Mouse (Mus musculus) myocyte (in vitro differentiated cells): ENCODE data around the gene Fn1. TPM values are rescaled to one million over a fixed set of nuclear protein-coding genes. Genes with fewer than 3 reads are reported as not detected.
A peak's percentile ranks its signal among the peaks of the same experiment; 100 is the strongest.

Source experiments
- H3K27me3 ChIP-seq: one replicate; pipeline ENCODE4 v1.6.1; 2011; ENCODE audit not compliant: control insufficient read depth, insufficient read depth, insufficient read length
- H3K36me3 ChIP-seq: one replicate; pipeline ENCODE4 v1.6.1; 2011; ENCODE audit not compliant: control insufficient read depth, insufficient read depth
- H3K4me2 ChIP-seq: one replicate; pipeline ENCODE4 v1.6.1; 2011; ENCODE audit warnings: low read depth, control low read depth
- H3K4me3 ChIP-seq: one replicate; pipeline ENCODE4 v1.5.1; 2011; ENCODE audit warnings: mild to moderate bottlenecking, control low read depth, moderate library complexity
- H3K79me2 ChIP-seq: one replicate; pipeline ENCODE4 v1.6.1; 2011; ENCODE audit not compliant: control insufficient read depth, insufficient read depth
- H3ac ChIP-seq: one replicate; pipeline ENCODE4 v1.6.1; 2011; ENCODE audit not compliant: control insufficient read depth, insufficient read length
- CEBPB ChIP-seq: IDR thresholded peaks from 2 replicates; pipeline ENCODE4 v1.6.1; 2011; ENCODE audit warnings: mild to moderate bottlenecking, moderate library complexity; ENCODE audit not compliant: poor library complexity, insufficient read depth, severe bottlenecking
- E2F4 ChIP-seq: IDR thresholded peaks from one replicate; pipeline ENCODE4 v1.6.1; 2011; ENCODE audit warnings: mild to moderate bottlenecking, control low read depth, moderate library complexity; ENCODE audit not compliant: insufficient read depth
- MAX ChIP-seq: IDR thresholded peaks from one replicate; pipeline ENCODE4 v1.6.1; 2011; ENCODE audit warnings: low read depth, mild to moderate bottlenecking, control low read depth
- MYOD1 ChIP-seq, 3 experiments: IDR thresholded peaks; one replicate each; pipeline ENCODE4 v1.6.1; 2011; ENCODE audit warnings: control low read depth in 2 of 3, low read depth in 2 of 3, mild to moderate bottlenecking in 2 of 3, moderate library complexity in 1 of 3; ENCODE audit not compliant: insufficient read length in 2 of 3, control insufficient read depth in 1 of 3
- MYOG ChIP-seq, 3 experiments: IDR thresholded peaks; one replicate each; pipeline ENCODE4 v1.6.1; 2011; ENCODE audit warnings: control low read depth in 2 of 3, low read depth in 2 of 3, mild to moderate bottlenecking in 2 of 3; ENCODE audit not compliant: insufficient read length in 2 of 3, control insufficient read depth in 1 of 3, insufficient read depth in 1 of 3
- POLR2A ChIP-seq: IDR thresholded peaks from one replicate; pipeline ENCODE4 v1.6.1; 2011; ENCODE audit warnings: low read depth, mild to moderate bottlenecking, control low read depth, moderate library complexity; ENCODE audit not compliant: insufficient read length
- POLR2AphosphoS2 ChIP-seq: IDR thresholded peaks from one replicate; pipeline ENCODE4 v1.6.1; 2011; ENCODE audit warnings: low read depth, control low read depth; ENCODE audit not compliant: insufficient read length
- REST ChIP-seq: IDR thresholded peaks from one replicate; pipeline ENCODE4 v1.6.1; 2011; ENCODE audit warnings: mild to moderate bottlenecking, control low read depth, moderate library complexity; ENCODE audit not compliant: insufficient read depth, insufficient read length
- SRF ChIP-seq: IDR thresholded peaks from one replicate; pipeline ENCODE4 v1.6.1; 2011; ENCODE audit warnings: low read depth; ENCODE audit not compliant: control insufficient read depth, insufficient read length
- TCF12 ChIP-seq: IDR thresholded peaks from one replicate; pipeline ENCODE4 v1.6.1; 2011; ENCODE audit warnings: mild to moderate bottlenecking, control low read depth; ENCODE audit not compliant: poor library complexity, insufficient read depth, severe bottlenecking
- TCF3 ChIP-seq: IDR thresholded peaks from one replicate; pipeline ENCODE4 v1.6.1; 2011; ENCODE audit warnings: low read depth, control low read depth; ENCODE audit not compliant: insufficient read length
- USF1 ChIP-seq: IDR thresholded peaks from one replicate; pipeline ENCODE4 v1.6.1; 2011; ENCODE audit warnings: low read depth, mild to moderate bottlenecking, control low read depth, moderate library complexity
- polyA plus RNA-seq: library from polyadenylated mRNA; unstranded; fragments of >200 nt; fragmentation: generic; extraction: Trizol; gene quantifications from one replicate; pipeline ENCODE4 v1.2.1, GENCODE M21; 2012; ENCODE audit warnings: missing spikeins

The Fn1 gene
- polyA plus RNA-seq, 1 experiment, result 1,265 TPM

GRCm38 (mm10) chr1:71688272-71688925 lies 35.4 kb upstream of the Fn1 start:
- Histone ChIP-seq H3ac (no peak overlapping the region), H3K36me3 (no peaks in the 10 kb centered on the region), H3K79me2 (no peaks in the 10 kb centered on the region), H3K27me3 (no peaks in the 10 kb centered on the region), H3K4me3 (no peak overlapping the region), H3K4me2 (no peak overlapping the region)
- TF ChIP-seq TCF12 (no peak), E2F4 (no peak), MYOG (IDR thresholded peaks at IDR 0.05; ENCODE audit: control insufficient read depth in 1 of 3, insufficient read depth in 1 of 3, insufficient read length in 2 of 3, low read depth in 2 of 3) (no peak), TCF3 (no peak), REST (no peak), MYOD1 (IDR thresholded peaks at IDR 0.05; ENCODE audit: control insufficient read depth in 1 of 3, insufficient read length in 2 of 3, low read depth in 2 of 3) (no peak), CEBPB (no peak), MAX (no peak), POLR2AphosphoS2 (no peak), SRF (no peak), USF1 (no peak), POLR2A (no peak)

- Histone ChIP-seq H3K36me3 (no peaks in the 10 kb centered on the region), H3K4me3 (no peak overlapping the region), H3K27me3 (no peaks in the 10 kb centered on the region), H3K4me2 (no peak overlapping the region), H3ac (no peak overlapping the region), H3K79me2 (no peaks in the 10 kb centered on the region)
- TF ChIP-seq TCF3, result no peak
- TF ChIP-seq MYOD1 (IDR thresholded peaks at IDR 0.05; ENCODE audit: control insufficient read depth in 1 of 3, insufficient read length in 2 of 3, low read depth in 2 of 3), result no peak
- no peak for TF ChIP-seq POLR2A
- no peak for TF ChIP-seq CEBPB
- TF ChIP-seq MAX, result no peak
- TF ChIP-seq TCF12, result no peak
- TF ChIP-seq USF1, result no peak
- TF ChIP-seq MYOG (IDR thresholded peaks at IDR 0.05; ENCODE audit: control insufficient read depth in 1 of 3, insufficient read depth in 1 of 3, insufficient read length in 2 of 3, low read depth in 2 of 3), result no peak
- TF ChIP-seq REST, result no peak
- TF ChIP-seq POLR2AphosphoS2, result no peak
- no peak for TF ChIP-seq E2F4
- no peak for TF ChIP-seq SRF
Measured at GRCm38 (mm10) chr1:71686791-71687190, 33.8 kb upstream of the Fn1 start.

- peak overlapping the region; percentile 25 for H3K4me2 ChIP-seq
- no peaks in the 10 kb centered on the region for H3K36me3 ChIP-seq
- H3K27me3 ChIP-seq, result no peaks in the 10 kb centered on the region
- no peaks in the 10 kb centered on the region for H3K79me2 ChIP-seq
- H3K4me3 ChIP-seq, result no peak overlapping the region
- no peak for TF ChIP-seq POLR2A
- TF ChIP-seq TCF3, result no peak
- no peak for TF ChIP-seq MYOD1 (IDR thresholded peaks at IDR 0.05; ENCODE audit: control insufficient read depth in 1 of 3, insufficient read length in 2 of 3, low read depth in 2 of 3)
- no peak for TF ChIP-seq SRF
- no peak for TF ChIP-seq MYOG (IDR thresholded peaks at IDR 0.05; ENCODE audit: control insufficient read depth in 1 of 3, insufficient read depth in 1 of 3, insufficient read length in 2 of 3, low read depth in 2 of 3)
- TF ChIP-seq E2F4, result no peak
- no peak for TF ChIP-seq MAX
- TF ChIP-seq POLR2AphosphoS2, result no peak
- TF ChIP-seq TCF12, result no peak
- no peak for TF ChIP-seq USF1
- no peak for TF ChIP-seq CEBPB
- no peak for TF ChIP-seq REST
- H3ac ChIP-seq, result no peak overlapping the region
Measured at GRCm38 (mm10) chr1:71683736-71684135, 30.7 kb upstream of the Fn1 start.

- TF ChIP-seq USF1, result no peak
- TF ChIP-seq SRF, result no peak
- TF ChIP-seq MAX, result no peak
- no peak for TF ChIP-seq POLR2A
- TF ChIP-seq MYOG (IDR thresholded peaks at IDR 0.05; ENCODE audit: control insufficient read depth in 1 of 3, insufficient read depth in 1 of 3, insufficient read length in 2 of 3, low read depth in 2 of 3), result no peak
- no peak for TF ChIP-seq E2F4
- no peak for TF ChIP-seq POLR2AphosphoS2
- no peak for TF ChIP-seq MYOD1 (IDR thresholded peaks at IDR 0.05; ENCODE audit: control insufficient read depth in 1 of 3, insufficient read length in 2 of 3, low read depth in 2 of 3)
- no peak for TF ChIP-seq TCF3
- no peak for TF ChIP-seq TCF12
- no peak for TF ChIP-seq REST
- TF ChIP-seq CEBPB, result no peak
- Histone ChIP-seq H3K4me2 (no peak overlapping the region), H3K36me3 (no peaks in the 10 kb centered on the region), H3K4me3 (no peak overlapping the region), H3ac (no peak overlapping the region), H3K27me3 (no peaks in the 10 kb centered on the region), H3K79me2 (no peaks in the 10 kb centered on the region)
Measured at GRCm38 (mm10) chr1:71682194-71682715, 29.3 kb upstream of the Fn1 start.
